ENCODE assay signal across 8 mouse cellular contexts in genomic region chr5:65435806-65436561, GRCm38 (mm10). TPM values are rescaled to one million over a fixed set of nuclear protein-coding genes. Genes with fewer than 3 reads are reported as not detected.
A peak's percentile ranks its signal among the peaks of the same experiment; 100 is the strongest.
DNase-seq lines count a peak whose midpoint lies in the region; ATAC-seq lines count a peak whose summit lies in the region.

TSS of gene Ugdh (minus strand) at chr5:65435949.

- WGBS in heart, embryonic 13.5 days: under 1% methylated on average over 51 of the region's 51 CpGs
- WGBS in liver, embryonic 12.5 days (ENCODE audit: insufficient replicate concordance): under 1% methylated on average over 51 of the region's 51 CpGs
- under 1% methylated on average over 51 of the region's 51 CpGs for WGBS in stomach, embryonic 15.5 days

- peak; percentile 96 for DNase-seq in CD4-positive helper T cell, adult 2 months (ENCODE audit: low read depth, low spot score)
- peak; percentile 92 for DNase-seq in brain, embryonic 18.5 days (ENCODE audit: low read depth, low spot score)
- DNase-seq in kidney, postnatal 10 days: peak; percentile 99
- peak; percentile 87 to 91 for DNase-seq in natural killer cell, adult 2 months (ENCODE audit: low spot score in 2 of 2)

- peak within 1 kb of the TSS; percentile 95 for H3K27ac ChIP-seq in heart, embryonic 13.5 days (replicated peaks)
- peak within 1 kb of the TSS; percentile 78 for H3K27ac ChIP-seq in liver, embryonic 12.5 days
- H3K27ac ChIP-seq in stomach, embryonic 15.5 days: peak within 1 kb of the TSS; percentile 96

- peaks cover 58% of the 10 kb centered on the region for H3K4me1 ChIP-seq in heart, embryonic 13.5 days
- peaks cover 19% of the 10 kb centered on the region for H3K4me1 ChIP-seq in liver, embryonic 12.5 days
- 0 out of 2 replicates have a peak, but pooled peaks cover 3% of the 10 kb centered on the region for H3K4me1 ChIP-seq in stomach, embryonic 15.5 days

- no peaks in the 10 kb centered on the region for H3K9me3 ChIP-seq in heart, embryonic 13.5 days
- H3K9me3 ChIP-seq in liver, embryonic 12.5 days (replicated peaks): no peaks in the 10 kb centered on the region
- no peaks in the 10 kb centered on the region for H3K9me3 ChIP-seq in stomach, embryonic 15.5 days

- H3K27me3 ChIP-seq in heart, embryonic 13.5 days (replicated peaks): no peaks in the 10 kb centered on the region
- peaks cover 7% of the 10 kb centered on the region; the same call in 1 of the 2 replicates for H3K27me3 ChIP-seq in liver, embryonic 12.5 days (replicated peaks)
- H3K27me3 ChIP-seq in stomach, embryonic 15.5 days (replicated peaks): no peaks in the 10 kb centered on the region

- peak; percentile 98 for ATAC-seq in erythroid progenitor cell, adult 5-6 weeks (replicated peaks; ENCODE audit: low FRiP score, poor library complexity, severe bottlenecking)
- ATAC-seq in heart, embryonic 13.5 days (ENCODE audit: extremely low read depth, insufficient number of reproducible peaks, low FRiP score, low TSS enrichment): peak; percentile 98
- ATAC-seq in liver, embryonic 12.5 days: peak; percentile 98
- peak; percentile 96 for ATAC-seq in stomach, embryonic 15.5 days (ENCODE audit: insufficient read depth, low FRiP score, low read depth)

- no peaks in the 10 kb centered on the region for H3K36me3 ChIP-seq in heart, embryonic 13.5 days
- H3K36me3 ChIP-seq in liver, embryonic 12.5 days: no peaks in the 10 kb centered on the region
- H3K36me3 ChIP-seq in stomach, embryonic 15.5 days: no peaks in the 10 kb centered on the region

- peak within 1 kb of the TSS; percentile 94 for H3K9ac ChIP-seq in heart, embryonic 13.5 days
- H3K9ac ChIP-seq in liver, embryonic 12.5 days: peak within 1 kb of the TSS; percentile 81
- peak within 1 kb of the TSS; percentile 83 for H3K9ac ChIP-seq in stomach, embryonic 15.5 days

- peak within 1 kb of the TSS; percentile 80 for H3K4me2 ChIP-seq in heart, embryonic 13.5 days
- peak within 1 kb of the TSS; percentile 95 for H3K4me2 ChIP-seq in liver, embryonic 12.5 days
- H3K4me2 ChIP-seq in stomach, embryonic 15.5 days: peak within 1 kb of the TSS; percentile 79

- peak within 1 kb of the TSS; percentile 90 for H3K4me3 ChIP-seq in heart, embryonic 13.5 days
- H3K4me3 ChIP-seq in liver, embryonic 12.5 days: peak within 1 kb of the TSS; percentile 81
- peak within 1 kb of the TSS; percentile 88 for H3K4me3 ChIP-seq in stomach, embryonic 15.5 days (replicated peaks)

RNA-seq across cellular contexts. Expression of gene Ugdh, which starts in this region (rescaled TPM):
- total RNA-seq in erythroid progenitor cell, adult 5-6 weeks (2015; ENCODE audit: low replicate concordance): 11.9 and 18.0 TPM in 2 replicates
- total RNA-seq in erythroid progenitor cell, adult 5-6 weeks (2017; ENCODE audit: low replicate concordance): 4.0 and 17.6 TPM in 2 replicates
- polyA plus RNA-seq in heart, embryonic 13.5 days (2015; fragmentation: Nextera tagmentation; extraction: Ambion mirVana): 62.6 and 64.7 TPM in 2 replicates
- polyA plus RNA-seq in liver, embryonic 12.5 days (2016; fragmentation: Nextera tagmentation; extraction: Ambion mirVana): 24.1 and 26.3 TPM in 2 replicates
- polyA plus RNA-seq in stomach, embryonic 15.5 days (2015; fragmentation: Nextera tagmentation; extraction: Ambion mirVana): 152 and 165 TPM in 2 replicates

Comparison
In these comparisons a context has a peak if more than half of its experiments do, and no peak if none do; other contexts are left out.
1. Peak in every context shown above with its lines: DNase-seq, ATAC-seq, H3K4me3 ChIP-seq and H3K27ac ChIP-seq.